Mouse (Mus musculus): ENCODE results near the gene Tgm2.

DNA sequence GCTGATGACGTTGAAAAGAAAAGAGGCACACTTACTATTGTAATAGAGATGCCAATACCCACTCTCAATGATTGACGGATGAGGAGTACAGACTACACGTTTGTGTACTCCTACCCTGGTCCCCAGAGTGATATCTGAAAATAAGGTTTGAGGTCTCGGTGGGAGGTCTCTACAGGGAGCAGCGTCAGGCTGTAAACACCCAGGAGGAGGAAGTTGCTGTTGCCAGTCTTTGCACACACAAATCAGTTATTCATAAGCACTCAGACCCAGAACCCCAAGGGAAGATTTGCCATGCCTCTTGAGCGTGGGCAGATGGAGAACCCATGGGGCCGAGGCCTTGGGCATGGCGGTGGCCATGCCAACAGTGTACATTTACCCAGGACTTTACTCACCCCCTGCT, 61.8 kb downstream of the Tgm2 start:
- TF ChIP-seq CTCF (IDR thresholded peaks at IDR 0.05) (no peak), EP300 (IDR thresholded peaks at IDR 0.05) (no peak)
